Mouse (Mus musculus) cerebral cortex, adult 2 months (tissue): ENCODE measurements around the gene Ralgps1.

Experiments used
- WGBS: fragments of 180-500 bp; shearing (Covaris S2); methylation state at CpG from one replicate; pipeline ENCODE4 v1.1.7; 2018; 5-methylcytosine and 5-hydroxymethylcytosine counted together

Gene Ralgps1

DNA sequence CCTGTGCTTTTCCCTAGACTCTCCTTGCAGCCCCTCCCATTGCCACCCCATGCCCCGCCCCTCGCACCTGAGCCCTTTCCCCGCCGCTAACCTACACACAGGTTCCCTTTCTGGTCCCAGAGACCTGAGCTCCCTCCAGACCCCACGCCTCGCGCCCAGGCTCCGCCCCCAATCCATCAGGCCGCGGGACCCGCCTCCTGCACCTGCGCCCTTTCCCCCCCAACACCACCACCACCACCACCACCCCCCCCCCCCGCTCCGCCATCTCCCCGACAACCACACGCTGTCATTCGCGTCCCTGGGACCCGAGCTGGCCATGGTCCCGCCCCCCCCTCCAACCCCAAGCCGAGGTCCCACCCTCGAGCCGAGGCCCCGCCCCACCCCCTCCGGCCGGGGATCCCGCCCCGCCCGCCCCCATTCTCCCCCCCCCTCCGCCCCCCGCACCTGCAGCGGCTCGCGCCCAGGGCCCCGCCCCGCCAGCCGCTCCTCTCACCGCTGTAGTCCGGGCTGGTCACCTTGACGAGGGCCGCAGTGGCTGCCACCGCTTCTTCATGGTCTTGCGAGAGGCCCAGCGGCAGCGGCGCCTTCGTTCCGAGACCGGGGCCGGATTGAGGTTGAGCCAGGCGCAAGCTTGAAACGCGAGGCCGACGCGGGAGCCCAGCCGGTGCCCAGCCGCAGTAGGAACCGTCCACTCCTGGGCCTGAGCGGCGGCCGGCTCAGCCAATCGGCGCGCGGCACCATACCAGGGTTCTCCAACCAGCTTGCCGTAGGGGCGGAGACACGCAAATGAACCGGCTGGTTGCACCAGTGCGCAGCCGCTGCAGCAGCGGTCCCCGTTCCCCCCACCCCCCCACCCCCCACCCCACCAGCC is at the start of gene Ralgps1:
Gene Ralgps1 (minus strand): TSS at position 710 of the 871 bp plus-strand sequence.
- WGBS = 1% methylated on average over 68 of the region's 74 CpGs

DNA sequence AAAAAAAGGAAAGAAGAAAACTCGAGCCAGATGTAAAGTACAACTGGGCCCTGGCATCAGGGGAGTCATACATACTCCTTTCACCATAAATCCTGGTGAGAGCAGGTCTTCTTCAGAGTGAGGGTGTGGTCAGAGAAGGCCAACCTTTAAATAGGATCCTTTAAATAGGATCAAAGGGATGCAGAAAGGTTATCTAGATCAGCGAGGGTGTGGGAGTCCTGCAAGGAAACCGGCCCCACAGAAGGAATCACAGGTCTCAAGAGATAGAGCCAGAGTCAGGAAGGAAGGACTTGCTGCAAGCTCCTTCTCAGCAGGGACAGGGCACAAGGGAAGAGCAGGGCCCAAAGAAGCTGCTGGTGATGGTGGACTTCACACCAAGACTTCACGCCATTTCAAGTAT is 46.2 kb upstream of the Ralgps1 start:
- 79% methylated on average over 4 of the region's 4 CpGs for WGBS

DNA sequence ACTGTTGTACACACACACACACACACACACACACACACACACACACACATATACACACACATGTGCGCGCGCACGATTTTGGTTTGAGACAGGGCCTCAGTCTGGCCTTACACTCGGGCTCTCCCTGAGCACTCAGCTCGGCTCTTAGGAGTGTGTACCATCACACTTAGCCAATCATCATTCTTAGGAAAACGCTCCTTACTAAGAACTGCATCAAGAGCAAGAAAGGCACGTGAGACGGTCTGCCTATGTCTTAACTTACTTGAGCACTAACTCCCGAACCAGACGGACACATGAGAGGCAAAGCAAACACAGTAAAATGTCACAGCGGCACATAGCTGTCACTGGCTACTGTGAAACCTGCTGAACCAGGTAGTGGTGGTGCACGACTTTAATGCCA is 42.7 kb upstream of the Ralgps1 start:
- WGBS = 87% methylated on average over 13 of the region's 13 CpGs

DNA sequence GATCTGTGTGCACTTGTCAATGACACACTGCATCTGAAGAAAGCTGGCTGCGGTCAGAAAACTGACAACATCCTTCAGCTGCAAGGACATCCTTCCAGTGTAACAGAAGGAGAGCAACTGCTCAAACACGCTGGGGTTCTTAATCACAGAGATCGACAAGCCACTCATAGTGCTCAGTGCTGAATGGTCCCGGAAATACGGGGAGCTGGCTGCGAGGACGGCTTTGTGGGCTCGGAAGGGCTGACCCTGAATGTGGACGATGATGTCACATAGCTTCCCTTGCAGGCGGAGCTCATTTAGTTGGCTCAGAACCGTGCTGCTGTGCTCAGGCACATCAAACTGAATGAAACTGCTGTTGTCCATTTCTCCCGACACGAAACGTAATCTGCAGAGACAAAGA is 40.8 kb upstream of the Ralgps1 start:
- 58% methylated on average over 14 of the region's 14 CpGs for WGBS

DNA sequence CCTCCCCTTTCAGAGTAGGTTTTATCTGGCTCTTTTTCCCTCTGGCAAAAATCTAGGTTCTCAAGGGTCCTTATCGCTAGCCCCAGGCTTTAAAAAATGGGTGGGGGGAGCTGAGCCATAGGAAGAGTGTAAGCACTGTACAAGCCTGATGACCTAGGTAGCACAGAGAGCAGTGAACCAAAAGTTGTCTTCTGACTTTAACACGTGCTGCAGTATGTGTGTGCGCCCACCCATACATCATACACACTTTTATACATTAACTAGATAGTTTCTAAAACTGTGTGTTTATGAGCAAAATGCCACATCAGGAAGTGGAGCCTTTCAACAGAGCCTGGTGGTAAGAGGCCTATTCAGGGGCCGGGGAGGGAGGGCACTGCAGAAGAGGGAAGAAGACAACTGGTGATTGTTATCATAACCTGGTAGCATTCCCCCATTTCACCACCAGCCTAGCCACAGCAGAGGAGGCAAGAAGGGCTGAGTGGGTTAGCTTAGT is 32.3 kb upstream of the Ralgps1 start:
- 78% methylated on average over 4 of the region's 4 CpGs for WGBS

DNA sequence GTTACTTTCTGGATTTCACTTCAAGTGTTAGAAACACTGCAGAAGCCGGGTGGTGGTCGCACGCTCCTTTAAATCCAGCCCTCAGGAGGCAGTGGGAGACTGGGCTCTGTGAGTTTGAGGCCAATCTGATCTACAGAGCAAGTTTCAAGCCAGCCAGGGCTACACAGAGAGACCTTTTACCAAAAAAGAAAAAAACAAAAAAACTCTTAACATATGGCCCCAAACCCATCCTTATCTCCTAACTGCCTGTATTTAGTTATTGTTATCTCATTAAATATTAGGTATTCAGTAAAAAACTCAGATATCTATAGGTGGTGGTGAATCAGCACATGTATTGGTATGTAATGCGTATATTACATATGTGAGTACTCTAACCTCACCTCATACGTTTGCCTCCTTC is 31.4 kb upstream of the Ralgps1 start:
- WGBS = 63% methylated on average over 5 of the region's 5 CpGs

DNA sequence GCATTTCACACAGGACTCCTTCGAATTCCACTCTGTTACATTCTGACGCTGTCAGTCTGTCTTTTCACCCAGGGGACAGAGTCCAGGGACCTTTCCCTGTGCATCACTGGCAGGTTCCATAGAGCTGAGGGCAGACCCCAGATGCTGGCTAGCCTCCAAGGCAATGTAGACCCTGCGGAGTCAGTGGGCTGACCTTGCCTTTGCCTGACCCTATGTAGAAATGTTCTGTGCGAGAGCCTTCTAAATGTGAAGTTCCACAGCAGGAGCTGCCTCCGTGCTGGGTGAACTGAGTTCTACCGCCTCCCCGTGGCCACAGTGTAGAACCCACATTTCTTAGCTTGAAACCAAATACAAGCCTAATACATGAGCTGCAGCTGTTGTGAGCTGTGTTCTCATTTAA is 30.9 kb upstream of the Ralgps1 start:
- WGBS = 27% methylated on average over 7 of the region's 7 CpGs

DNA sequence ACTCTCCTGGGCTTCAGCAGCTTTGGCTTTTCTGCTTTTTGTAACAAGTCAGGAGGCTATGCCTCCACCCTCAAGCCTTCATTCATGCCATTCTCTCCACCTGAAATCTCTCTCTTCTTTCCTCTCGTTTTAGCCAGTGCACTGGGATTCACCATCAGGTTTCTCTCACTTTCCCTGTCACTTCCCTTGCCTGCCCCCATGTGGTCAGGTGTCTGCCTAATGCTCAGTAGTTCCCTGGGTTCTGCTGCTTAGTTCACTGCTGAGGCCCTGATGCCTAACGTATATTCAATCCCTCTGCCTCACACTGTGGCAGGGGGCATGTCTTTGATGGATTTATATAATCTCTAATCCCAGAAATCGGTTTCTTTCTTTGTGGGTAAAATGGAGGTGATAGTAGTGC is 29.9 kb upstream of the Ralgps1 start:
- WGBS = 52% methylated on average over 3 of the region's 3 CpGs

DNA sequence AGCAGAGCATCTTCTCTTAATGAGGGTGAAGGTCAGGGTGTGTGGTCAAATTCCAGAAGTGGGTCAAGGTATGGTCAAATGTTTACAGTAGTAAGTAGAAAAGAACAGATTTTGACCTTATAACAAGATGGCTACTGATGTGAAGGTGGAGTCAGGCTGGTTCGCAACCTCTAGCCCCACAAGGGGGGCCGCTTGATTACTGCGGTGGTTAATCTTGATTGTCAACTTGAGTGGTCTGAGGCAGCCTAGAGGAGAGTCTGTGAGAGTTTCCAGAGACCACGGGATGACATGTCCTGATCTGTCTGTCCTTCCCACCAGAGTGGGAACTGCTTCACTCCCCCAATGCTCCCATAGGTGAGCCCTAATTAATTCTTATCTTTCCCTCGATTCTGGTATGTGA is 29.3 kb upstream of the Ralgps1 start:
- WGBS = 92% methylated on average over 5 of the region's 5 CpGs

DNA sequence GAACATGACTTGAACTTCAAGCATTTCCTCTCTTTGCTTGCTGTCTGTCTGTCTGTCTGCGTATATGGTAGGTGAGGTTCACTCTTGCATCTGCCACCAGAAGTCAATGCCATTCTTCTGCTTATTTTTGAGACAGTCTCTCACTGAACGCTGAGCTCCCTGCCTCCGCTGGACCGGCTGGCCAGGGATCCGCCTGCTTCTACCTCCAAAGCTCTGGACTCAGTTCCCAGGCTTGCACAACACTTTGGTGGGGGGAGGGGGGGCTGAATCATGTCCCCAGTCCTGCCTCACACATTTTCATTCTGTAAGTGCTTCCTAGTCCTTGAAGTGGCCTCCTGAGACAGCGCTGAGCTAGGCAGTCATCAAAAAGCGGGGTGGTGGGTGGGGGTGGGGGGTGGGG is 27.8 kb upstream of the Ralgps1 start:
- 73% methylated on average over 7 of the region's 7 CpGs for WGBS

DNA sequence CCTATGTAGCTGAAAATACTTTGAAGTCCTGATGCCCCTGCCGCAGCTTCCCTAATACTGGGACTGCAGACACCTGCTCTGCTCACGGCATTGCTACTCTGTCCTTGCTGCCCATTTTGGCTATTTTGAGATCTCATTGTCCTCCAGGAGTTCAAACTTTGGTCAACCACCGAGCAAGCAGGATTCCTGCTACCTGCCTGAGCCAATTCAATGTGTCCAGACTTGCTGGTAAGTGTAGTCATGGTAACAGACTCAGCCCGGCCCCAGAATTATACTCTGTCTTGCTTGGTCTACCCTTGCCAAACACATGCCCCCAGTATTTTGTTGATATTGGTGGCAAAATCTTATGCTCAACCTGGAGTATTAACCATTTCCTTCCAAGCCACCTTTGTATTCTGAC is 25.8 kb upstream of the Ralgps1 start:
- 69% methylated on average over 4 of the region's 4 CpGs for WGBS

DNA sequence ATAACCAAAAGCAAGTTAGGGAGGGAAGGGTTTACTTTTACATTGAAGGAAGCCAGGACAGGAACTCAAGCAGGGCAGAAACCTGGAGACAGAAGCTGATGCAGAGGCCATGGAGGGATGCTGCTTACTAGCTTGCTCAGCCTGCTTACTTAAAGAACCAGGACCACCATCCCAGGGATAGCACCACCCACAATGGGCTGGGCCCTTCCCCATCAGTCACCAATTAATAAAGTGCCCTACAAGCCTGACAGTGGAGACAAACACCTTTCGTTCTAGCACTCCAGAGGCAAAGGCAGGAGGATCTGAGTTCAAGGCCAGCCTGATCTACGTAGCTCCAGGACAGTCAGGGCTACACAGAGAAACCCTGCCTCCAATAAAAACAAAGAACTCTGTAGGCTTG is 23.8 kb upstream of the Ralgps1 start:
- WGBS = 87% methylated on average over 2 of the region's 2 CpGs

DNA sequence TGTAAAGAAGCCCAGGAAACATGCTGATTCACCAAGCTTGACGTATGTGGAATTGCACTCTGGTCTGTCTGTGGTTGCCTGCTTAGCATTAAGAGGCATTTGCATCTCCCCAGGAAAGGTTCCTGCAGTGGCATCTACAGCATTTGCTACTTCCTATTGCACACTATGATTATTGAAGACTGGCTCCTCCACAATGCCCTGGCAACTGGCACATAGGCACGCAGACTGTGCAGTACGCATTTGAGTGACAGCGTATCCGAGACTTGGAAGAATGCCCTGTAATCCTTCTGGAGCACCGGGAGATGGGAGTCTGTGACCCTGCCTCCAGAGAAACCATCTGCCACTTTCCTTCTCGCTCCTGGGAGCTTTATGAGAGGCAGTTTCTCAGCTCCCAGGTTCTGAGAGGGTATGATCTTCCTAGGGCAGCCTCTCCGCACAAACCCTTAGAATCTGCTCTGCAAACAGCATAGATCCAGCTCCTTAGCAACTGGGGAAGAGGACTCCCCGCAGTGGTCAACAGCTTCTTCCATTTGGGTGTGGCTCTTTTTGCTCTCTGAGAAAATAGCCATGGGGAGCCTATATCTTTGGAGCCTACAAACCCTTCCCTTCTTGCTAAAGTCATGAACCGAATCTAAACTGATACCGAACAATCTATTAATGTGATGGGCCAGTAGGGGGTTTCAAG is 22.8 kb upstream of the Ralgps1 start:
- WGBS = 38% methylated on average over 11 of the region's 11 CpGs

DNA sequence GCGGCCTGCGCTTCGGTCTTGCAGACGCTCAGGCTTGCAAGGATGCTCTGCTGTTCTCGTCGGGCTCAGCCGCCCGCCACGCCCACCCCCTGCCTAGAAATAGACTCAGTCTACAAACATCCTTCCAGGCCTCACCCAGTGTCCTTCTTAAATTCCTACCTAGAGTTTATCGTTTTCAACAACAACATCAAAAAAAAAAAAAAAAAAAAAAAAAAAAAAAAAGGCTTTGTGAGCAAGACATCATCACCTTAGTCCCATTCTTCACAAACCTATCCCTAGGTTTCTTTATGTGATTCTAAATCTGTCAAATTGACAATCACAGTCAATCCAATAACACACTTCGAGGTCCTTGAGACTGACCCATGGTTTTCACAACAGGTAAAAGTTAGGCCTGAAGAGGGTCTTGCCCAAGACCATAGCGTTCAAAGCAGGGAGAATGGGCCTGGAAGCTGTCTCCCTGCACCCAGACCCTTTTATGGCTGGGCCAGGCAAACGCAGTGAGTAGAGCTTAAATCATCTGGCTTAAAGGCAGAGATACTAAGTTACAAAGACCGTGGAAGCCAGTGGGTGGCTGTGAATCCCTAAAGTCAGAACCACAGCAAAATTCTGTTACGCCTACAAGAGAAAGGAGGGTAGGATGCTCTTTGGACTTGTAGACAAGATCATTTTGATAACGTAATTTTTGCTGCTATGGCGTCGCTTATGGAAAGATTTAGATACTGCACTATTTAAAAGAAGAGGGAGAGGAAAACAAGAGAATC is 542 bp upstream of the Ralgps1 start:
- WGBS = 19% methylated on average over 18 of the region's 18 CpGs

DNA sequence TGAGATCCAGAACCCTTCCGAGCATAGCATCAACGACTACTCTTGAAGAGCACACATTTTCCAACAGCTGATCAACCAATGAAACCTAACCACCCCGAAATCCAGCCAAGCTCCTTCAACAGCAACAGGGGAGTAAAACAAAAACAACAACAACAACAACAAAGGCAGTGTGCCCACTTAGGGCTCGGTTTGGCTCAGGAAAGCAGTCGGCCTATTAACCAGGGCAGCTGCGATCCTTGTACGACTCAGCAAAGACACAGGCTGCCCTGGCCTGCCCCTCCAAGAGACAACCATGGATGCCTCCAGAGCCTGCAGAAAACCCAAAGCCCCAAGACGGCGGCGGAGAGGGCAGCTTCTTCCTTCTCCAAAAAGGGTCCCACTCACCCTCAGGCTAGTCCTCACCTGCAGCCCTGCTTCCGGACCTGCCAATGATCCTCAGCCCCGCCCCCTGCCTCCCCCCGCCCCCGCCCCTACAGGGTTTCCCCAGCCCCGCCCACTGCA is 960 bp downstream of the Ralgps1 start:
- 5% methylated on average over 15 of the region's 15 CpGs for WGBS

DNA sequence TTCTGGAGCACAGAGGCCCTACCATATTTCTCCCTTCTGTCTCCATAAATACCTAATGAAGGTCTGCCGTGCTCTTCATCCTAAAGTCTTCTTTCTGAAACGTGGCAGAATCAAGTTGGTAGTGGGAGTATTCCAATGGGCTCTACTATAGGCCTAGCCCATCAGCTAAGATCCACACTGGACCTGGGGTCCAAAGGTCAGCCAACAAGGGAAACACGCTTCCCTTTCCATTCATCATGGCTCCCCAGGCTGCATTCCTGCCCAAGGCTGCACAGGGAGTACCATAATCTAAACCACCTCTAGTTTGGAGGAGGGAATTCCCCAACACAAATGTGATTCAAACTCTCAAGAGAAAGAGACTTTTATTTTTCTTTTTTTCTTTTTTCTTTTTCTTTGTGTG is 1.8 kb downstream of the Ralgps1 start:
- WGBS = 57% methylated on average over 3 of the region's 3 CpGs

DNA sequence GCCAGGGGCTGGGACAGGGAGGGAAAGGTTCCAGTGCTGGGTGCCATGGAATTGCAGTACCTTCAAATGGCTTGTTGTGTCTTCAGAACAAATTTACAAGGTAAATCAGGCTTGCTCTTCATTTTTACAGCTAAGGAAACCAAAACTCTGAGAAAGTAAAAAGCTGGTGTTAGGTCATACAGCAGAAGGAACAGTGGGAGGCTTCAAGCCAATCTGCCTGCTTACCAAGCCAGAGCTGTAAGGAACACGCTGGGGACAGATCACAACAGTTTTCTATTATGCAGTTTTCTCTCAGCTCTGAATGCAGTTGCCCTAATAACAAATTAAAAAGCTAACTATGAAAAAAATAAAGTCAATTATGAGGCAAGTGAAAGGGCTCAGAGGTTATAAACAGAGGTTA is 2.8 kb downstream of the Ralgps1 start:
- 28% methylated on average over 1 of the region's 1 CpGs for WGBS

DNA sequence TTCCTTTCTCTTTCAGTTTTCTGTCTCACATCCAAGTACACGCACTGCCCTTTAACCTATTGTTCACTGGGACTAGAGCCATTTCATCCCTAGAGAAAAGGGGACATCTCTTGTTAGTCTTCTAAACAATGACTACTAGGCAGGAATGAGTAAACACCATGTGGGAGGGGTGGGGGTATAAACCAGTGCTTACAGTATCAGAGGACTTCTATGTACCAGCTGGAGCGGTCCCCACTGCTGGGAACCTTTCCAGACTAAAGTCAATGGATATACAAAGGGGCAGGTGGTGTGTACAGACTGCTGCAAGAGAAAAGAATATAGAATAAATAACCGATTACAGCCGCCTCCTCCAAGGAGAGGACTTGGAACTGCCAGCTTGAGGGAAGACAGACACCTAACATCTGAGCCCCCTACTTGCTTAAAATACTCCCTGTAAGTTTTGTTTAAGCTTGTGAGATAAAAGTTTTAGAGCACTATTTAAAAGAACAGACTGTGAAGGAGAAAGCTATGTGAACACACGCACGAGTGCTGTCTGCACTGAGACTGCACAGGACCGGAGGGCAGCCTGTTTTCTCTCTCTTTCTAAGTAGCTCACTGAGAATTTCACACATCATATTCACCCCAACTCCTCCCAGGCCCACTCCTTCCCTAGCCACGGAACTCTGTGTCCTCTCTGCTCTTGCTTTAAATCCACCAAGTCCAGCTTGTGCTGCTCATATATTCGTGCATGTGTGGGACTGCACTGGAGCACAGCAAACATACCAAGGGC is 5.4 kb downstream of the Ralgps1 start:
- WGBS = 22% methylated on average over 9 of the region's 9 CpGs

DNA sequence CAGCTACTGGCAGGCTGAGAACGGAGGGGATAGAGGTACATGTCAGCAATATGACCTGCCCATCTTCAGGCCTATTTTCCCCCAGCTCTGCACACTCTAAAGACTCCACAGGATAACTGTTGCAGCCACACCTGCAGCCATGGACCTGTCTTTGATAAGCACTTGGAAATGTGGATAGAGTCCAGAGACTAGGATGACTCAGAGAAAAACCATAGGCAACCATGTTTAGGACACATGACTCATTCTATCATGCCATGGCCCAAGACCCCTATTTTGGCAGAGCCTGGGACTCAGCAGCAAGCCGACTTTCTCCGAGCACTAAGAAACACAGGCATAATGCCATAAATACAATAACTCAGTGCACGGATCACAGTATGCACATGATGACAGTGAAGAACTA is 6.6 kb downstream of the Ralgps1 start:
- 72% methylated on average over 4 of the region's 4 CpGs for WGBS

DNA sequence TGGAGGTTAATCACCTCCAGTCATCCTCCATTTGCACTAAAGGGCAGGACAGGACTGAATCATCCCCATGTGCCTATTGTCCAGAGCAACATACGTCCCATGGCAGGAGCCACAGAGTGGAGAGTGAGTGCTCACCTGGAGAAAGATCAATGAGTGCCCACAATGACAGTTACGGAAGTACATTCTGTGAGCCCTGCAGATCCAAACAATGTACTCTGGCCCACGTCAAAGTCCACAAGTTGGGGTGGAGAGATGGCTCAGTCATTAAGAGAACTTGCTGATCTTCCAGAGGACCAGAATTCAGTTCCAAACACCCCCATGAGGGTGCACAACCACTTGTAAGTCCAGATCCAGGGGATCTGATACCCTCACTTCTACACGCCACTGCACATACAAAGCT is 7.4 kb downstream of the Ralgps1 start:
- WGBS = 92% methylated on average over 4 of the region's 4 CpGs

DNA sequence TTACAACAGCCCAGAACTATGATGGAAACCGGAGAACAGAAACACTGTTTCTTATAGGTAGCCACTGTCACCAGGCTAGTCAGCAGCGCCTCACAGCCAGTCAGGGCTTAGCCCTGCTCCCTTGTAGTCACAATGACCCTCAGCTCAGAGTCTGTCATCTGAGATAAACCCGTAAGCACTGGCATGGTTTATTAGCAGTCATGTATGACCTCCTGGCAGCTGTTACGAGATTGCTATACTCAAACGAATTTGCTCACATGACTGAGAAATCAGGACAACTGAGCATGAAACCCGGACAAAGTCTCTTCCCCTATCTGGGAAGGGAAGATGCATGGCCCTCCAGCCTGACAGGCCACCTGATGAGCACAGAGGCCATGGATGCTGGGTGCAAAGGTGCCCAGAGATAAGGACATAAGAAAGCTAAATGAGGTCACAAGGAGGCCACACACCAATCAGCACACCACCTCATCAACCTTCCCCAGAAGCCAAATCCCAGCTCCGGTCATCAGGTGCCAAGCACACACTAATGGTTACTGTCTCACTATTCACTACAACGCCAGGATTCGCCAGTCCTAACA is 10.1 kb downstream of the Ralgps1 start:
- 70% methylated on average over 9 of the region's 9 CpGs for WGBS
